Mouse (Mus musculus) myocyte (in vitro differentiated cells): ENCODE measurements around the gene Pcbp4.
A peak's percentile ranks its signal among the peaks of the same experiment; 100 is the strongest.

Experiments used
- CEBPB ChIP-seq: IDR thresholded peaks from 2 replicates; pipeline ENCODE4 v1.6.1; 2011; ENCODE audit warnings: mild to moderate bottlenecking, moderate library complexity; ENCODE audit not compliant: poor library complexity, insufficient read depth, severe bottlenecking
- MYOD1 ChIP-seq, 3 experiments: IDR thresholded peaks; one replicate each; pipeline ENCODE4 v1.6.1; 2011; ENCODE audit warnings: control low read depth in 2 of 3, low read depth in 2 of 3, mild to moderate bottlenecking in 2 of 3, moderate library complexity in 1 of 3; ENCODE audit not compliant: insufficient read length in 2 of 3, control insufficient read depth in 1 of 3
- MYOG ChIP-seq, 3 experiments: IDR thresholded peaks; one replicate each; pipeline ENCODE4 v1.6.1; 2011; ENCODE audit warnings: control low read depth in 2 of 3, low read depth in 2 of 3, mild to moderate bottlenecking in 2 of 3; ENCODE audit not compliant: insufficient read length in 2 of 3, control insufficient read depth in 1 of 3, insufficient read depth in 1 of 3
- POLR2A ChIP-seq: IDR thresholded peaks from one replicate; pipeline ENCODE4 v1.6.1; 2011; ENCODE audit warnings: low read depth, mild to moderate bottlenecking, control low read depth, moderate library complexity; ENCODE audit not compliant: insufficient read length
- POLR2AphosphoS2 ChIP-seq: IDR thresholded peaks from one replicate; pipeline ENCODE4 v1.6.1; 2011; ENCODE audit warnings: low read depth, control low read depth; ENCODE audit not compliant: insufficient read length
- USF1 ChIP-seq: IDR thresholded peaks from one replicate; pipeline ENCODE4 v1.6.1; 2011; ENCODE audit warnings: low read depth, mild to moderate bottlenecking, control low read depth, moderate library complexity

DNA sequence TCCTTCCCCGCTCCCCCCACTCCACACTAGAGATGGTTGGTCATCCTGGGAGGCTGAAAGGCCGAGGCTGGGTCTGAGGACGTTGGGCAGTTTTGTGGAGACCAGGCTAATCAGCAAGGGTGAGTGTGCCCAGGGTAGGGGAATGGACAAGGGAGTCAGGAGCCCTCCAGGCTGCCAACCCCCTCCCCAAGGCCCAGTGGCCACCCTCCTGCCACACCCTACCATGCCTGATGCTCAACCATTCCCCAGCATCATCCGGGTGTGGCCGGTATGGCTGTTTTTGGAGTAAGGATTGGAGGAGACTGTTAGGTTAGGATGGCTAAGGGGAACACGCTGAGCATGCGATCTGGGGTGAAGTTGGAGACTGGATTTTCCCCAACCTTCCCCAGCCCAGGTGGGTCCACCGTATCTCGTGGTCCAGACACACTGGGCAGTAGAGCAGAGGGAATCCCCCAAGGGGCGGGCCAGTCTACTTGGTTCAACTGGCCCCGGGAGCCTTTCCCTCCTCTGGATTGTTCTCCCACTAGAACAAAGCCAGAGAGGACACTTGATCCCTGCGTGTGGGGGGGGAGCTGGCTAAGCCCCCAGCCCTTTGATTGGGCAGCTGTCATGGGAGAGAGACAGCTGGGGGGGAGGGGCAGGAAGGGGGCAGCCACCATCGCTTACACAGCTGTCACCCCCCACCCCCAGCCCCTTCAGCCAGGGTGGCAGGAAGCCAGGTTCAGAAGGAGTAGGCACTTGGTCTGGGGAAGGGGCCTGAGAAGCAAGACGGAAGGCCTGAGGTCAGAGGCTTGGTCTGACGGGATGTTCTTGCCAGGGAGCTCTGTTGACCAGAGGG, 3.5 kb downstream of the Pcbp4 start:
- TF ChIP-seq CEBPB (no peak), POLR2A (peak; percentile 34), MYOD1 (IDR thresholded peaks at IDR 0.05; ENCODE audit: control insufficient read depth in 1 of 3, insufficient read length in 2 of 3, low read depth in 2 of 3) (peak in 2 of 3 experiments; percentile 92 to 96), POLR2AphosphoS2 (peak; percentile 38), MYOG (IDR thresholded peaks at IDR 0.05; ENCODE audit: control insufficient read depth in 1 of 3, insufficient read depth in 1 of 3, insufficient read length in 2 of 3, low read depth in 2 of 3) (peak; percentile 18 to 97 (median 86)), USF1 (no peak)
